Mouse (Mus musculus) testis, adult 2 months (tissue): ENCODE measurements around the gene Dpp7.

Experiments
- CTCF ChIP-seq: fragments of 200-500 bp; IDR thresholded peaks from 2 replicates; pipeline ENCODE4 v1.5.1; 2012; ENCODE audit warnings: low read depth, mild to moderate bottlenecking, inconsistent platforms, low read length, moderate library complexity; ENCODE audit not compliant: control insufficient read depth, insufficient read depth, insufficient replicate concordance
- POLR2A ChIP-seq: fragments of 200-500 bp; IDR thresholded peaks from 2 replicates; pipeline ENCODE4 v1.6.1; 2012; ENCODE audit warnings: low read depth, mild to moderate bottlenecking, inconsistent platforms, low read length, moderate library complexity; ENCODE audit not compliant: control insufficient read depth

- TF ChIP-seq POLR2A (no peak), CTCF (no peak)
Measured at GRCm38 (mm10) chr2:25310969-25311368, 45.2 kb downstream of the Dpp7 start.
